In the genomic region with DNA sequence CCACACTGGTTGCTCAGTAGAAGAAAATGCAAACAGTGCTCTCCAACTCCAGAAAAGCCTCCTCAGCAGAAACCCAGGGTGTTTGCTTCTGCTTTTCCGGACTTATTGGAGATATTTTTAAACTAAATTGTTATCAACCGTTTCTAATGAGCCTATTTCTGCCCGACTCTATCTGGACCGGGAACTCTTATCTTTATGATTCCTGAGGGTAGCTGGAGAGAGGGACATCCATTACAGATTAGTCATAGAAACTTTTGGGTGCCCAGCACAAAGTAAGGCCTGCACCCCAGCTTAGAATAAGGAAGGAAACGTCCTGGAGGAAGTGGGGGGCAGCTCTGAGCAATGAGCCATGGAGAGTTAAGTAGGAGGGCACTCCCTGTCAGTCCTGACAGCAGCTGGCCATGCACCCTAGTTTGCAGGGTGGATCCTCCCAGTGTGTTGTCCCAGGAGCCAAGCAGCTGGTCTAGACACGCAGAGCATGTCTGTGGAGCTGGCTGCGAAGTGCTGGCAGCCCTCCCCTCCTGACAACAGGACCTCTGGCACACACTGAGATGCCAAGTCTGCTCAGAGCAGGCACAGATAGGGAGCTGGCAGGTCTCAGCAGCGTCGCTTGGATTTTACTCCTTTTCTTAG, we compare ENCODE assay signal across 9 mouse cellular contexts. TPM values are rescaled to one million over a fixed set of nuclear protein-coding genes. Genes with fewer than 3 reads are reported as not detected.
DNase-seq lines count a peak whose midpoint lies in the region; ATAC-seq lines count a peak whose summit lies in the region.
"Had no signal": no experiment of that assay in that cellular context is flagged by ENCODE, and none has a peak within 500 bp of the region (broad histone marks: within the 10 kb centered on the region; RNA-seq: fewer than 3 reads in every experiment).

No protein-coding gene starts in this region.

- peaks cover 41% of the 10 kb centered on the region for H3K4me1 ChIP-seq in hindbrain, embryonic 15.5 days (replicated peaks)
- H3K4me1 ChIP-seq in hindbrain, embryonic 14.5 days (replicated peaks; ENCODE audit: control insufficient read depth, insufficient read depth, low read length): peaks cover 10% of the 10 kb centered on the region; the same call in 1 of the 2 replicates
- peaks cover 66% of the 10 kb centered on the region for H3K4me1 ChIP-seq in heart, embryonic 13.5 days

- no peaks in the 10 kb centered on the region for H3K9me3 ChIP-seq in hindbrain, embryonic 15.5 days
- H3K9me3 ChIP-seq in hindbrain, embryonic 14.5 days (ENCODE audit: control insufficient read depth, low read length): no peaks in the 10 kb centered on the region
- H3K9me3 ChIP-seq in heart, embryonic 13.5 days: no peaks in the 10 kb centered on the region

- H3K9ac ChIP-seq in hindbrain, embryonic 15.5 days: no peak overlapping the region
- H3K9ac ChIP-seq in hindbrain, embryonic 14.5 days: no peak overlapping the region
- H3K9ac ChIP-seq in heart, embryonic 13.5 days: peak overlapping the region; percentile 44

- peaks cover 23% of the 10 kb centered on the region for H3K27me3 ChIP-seq in hindbrain, embryonic 15.5 days
- peaks cover 16% of the 10 kb centered on the region for H3K27me3 ChIP-seq in hindbrain, embryonic 14.5 days (ENCODE audit: control insufficient read depth, insufficient read depth, low read length)
- peaks cover 23% of the 10 kb centered on the region for H3K27me3 ChIP-seq in heart, embryonic 13.5 days (replicated peaks)

- no peak overlapping the region for H3K27ac ChIP-seq in hindbrain, embryonic 15.5 days (replicated peaks)
- H3K27ac ChIP-seq in hindbrain, embryonic 14.5 days: no peak overlapping the region
- H3K27ac ChIP-seq in heart, embryonic 13.5 days (replicated peaks): peak overlapping the region; percentile 53

- ATAC-seq in hindbrain, embryonic 15.5 days (ENCODE audit: low FRiP score, low read depth): peak; percentile 40
- no peak for ATAC-seq in hindbrain, embryonic 14.5 days (ENCODE audit: low FRiP score)
- ATAC-seq in heart, embryonic 13.5 days (ENCODE audit: extremely low read depth, insufficient number of reproducible peaks, low FRiP score, low TSS enrichment): no peak
- ATAC-seq in erythroblast, adult 5-6 weeks (replicated peaks; ENCODE audit: low FRiP score, poor library complexity, severe bottlenecking): no peak
- no peak for ATAC-seq in inflammation-experienced regulatory T-cells, adult 6 months

- H3K4me3 ChIP-seq in hindbrain, embryonic 15.5 days: no peak overlapping the region
- no peak overlapping the region for H3K4me3 ChIP-seq in hindbrain, embryonic 14.5 days (replicated peaks; ENCODE audit: low read length)
- no peak overlapping the region for H3K4me3 ChIP-seq in heart, embryonic 13.5 days
- H3K4me3 ChIP-seq: erythroblast, embryonic 14.5 days had no signal

- H3K36me3 ChIP-seq in hindbrain, embryonic 15.5 days: no peaks in the 10 kb centered on the region
- H3K36me3 ChIP-seq in hindbrain, embryonic 14.5 days (replicated peaks; ENCODE audit: control insufficient read depth, insufficient read depth): no peaks in the 10 kb centered on the region
- H3K36me3 ChIP-seq in heart, embryonic 13.5 days: 0 out of 2 replicates have a peak, but pooled peaks cover 12% of the 10 kb centered on the region

- DNase-seq in hindbrain, embryonic 14.5 days (ENCODE audit: low spot score): no peak
- DNase-seq in spleen, adult 18-20 months: peak; percentile 22 to 44
- no peak for DNase-seq in spleen, adult 12 weeks (ENCODE audit: low spot score)
- DNase-seq in lung, postnatal 10 days: peak; percentile 80

- 58% methylated on average over 9 of the region's 9 CpGs for WGBS in hindbrain, embryonic 15.5 days
- WGBS in hindbrain, embryonic 14.5 days: 59% methylated on average over 9 of the region's 9 CpGs
- 29% methylated on average over 9 of the region's 9 CpGs for WGBS in heart, embryonic 13.5 days

- H3K4me2 ChIP-seq in hindbrain, embryonic 15.5 days: no peak overlapping the region
- no peak overlapping the region for H3K4me2 ChIP-seq in hindbrain, embryonic 14.5 days (replicated peaks)
- peak overlapping the region; percentile 99 for H3K4me2 ChIP-seq in heart, embryonic 13.5 days

RNA-seq across cellular contexts. Expression of a gene that starts 4.2 kb away (rescaled TPM):
- 5.6 and 7.7 TPM in 2 replicates for polyA plus RNA-seq in hindbrain, embryonic 15.5 days (2015; fragmentation: Nextera tagmentation; extraction: Ambion mirVana)
- polyA plus RNA-seq in hindbrain, embryonic 14.5 days (2014; fragmentation: Nextera tagmentation; extraction: Ambion mirVana): 5.2 and 7.1 TPM in 2 replicates
- 59.4 and 64.5 TPM in 2 replicates for polyA plus RNA-seq in heart, embryonic 13.5 days (2015; fragmentation: Nextera tagmentation; extraction: Ambion mirVana)
- 20.4 and 25.7 TPM in 2 replicates for total RNA-seq in erythroblast, adult 5-6 weeks (2015; ENCODE audit: low replicate concordance)
- 20.8 and 27.5 TPM in 2 replicates for total RNA-seq in erythroblast, adult 5-6 weeks (2017; ENCODE audit: low replicate concordance)
- 1 to 10 TPM in 1 of 3 experiments, under 1 TPM in 1, not detected in 1; 0.41 to 1.1 TPM for polyA plus RNA-seq in inflammation-experienced regulatory T-cells, adult 6 months (2017; shearing (Covaris generic))

Comparison
In these comparisons a context has a peak if more than half of its experiments do, and no peak if none do; other contexts are left out.
1. DNase-seq: peak in spleen, adult 18-20 months (2 of 2) and lung, postnatal 10 days (single experiment); none in hindbrain, embryonic 14.5 days (single experiment) and spleen, adult 12 weeks (single experiment).